Mouse (Mus musculus): ENCODE data around the gene Rad51. TPM values are rescaled to one million over a fixed set of nuclear protein-coding genes. Genes with fewer than 3 reads are reported as not detected.

The Rad51 gene
- total and polyA plus RNA-seq, 2 experiments from 2014 or later, result 8.1 to 10.9 TPM

- H3K27ac ChIP-seq (ENCODE audit: low read depth), result no peak overlapping the region
- no peak overlapping the region for H3K9ac ChIP-seq (replicated peaks; ENCODE audit: low read depth, low read length)
- ATAC-seq (ENCODE audit: insufficient read depth, low read depth) (no peak), DNase-seq (ENCODE audit: low spot score) (no peak)
- no peak overlapping the region for H3K4me2 ChIP-seq (ENCODE audit: low read depth, low read length)
- H3K27me3 ChIP-seq (ENCODE audit: control insufficient read depth, insufficient read depth, low read length), result peaks cover 9% of the 10 kb centered on the region; the same call in 1 of the 2 replicates
- H3K4me1 ChIP-seq (ENCODE audit: control insufficient read depth, insufficient read depth), result peaks cover 14% of the 10 kb centered on the region
- TF ChIP-seq CTCF (IDR thresholded peaks at IDR 0.05; ENCODE audit: low read depth) (no peak), EP300 (IDR thresholded peaks at IDR 0.05; ENCODE audit: low read depth) (no peak)
- H3K9me3 ChIP-seq (replicated peaks; ENCODE audit: control insufficient read depth, low read length), result no peaks in the 10 kb centered on the region
- no peak overlapping the region for H3K4me3 ChIP-seq (ENCODE audit: low read depth, low read length)
- 78% methylated on average over 4 of the region's 4 CpGs for WGBS
- no peaks in the 10 kb centered on the region for H3K36me3 ChIP-seq (replicated peaks; ENCODE audit: control insufficient read depth, insufficient read depth, low read length)
These were observed 51.4 kb downstream of the Rad51 start for GRCm38 (mm10) chr2:119163999-119164398.

GRCm38 (mm10) chr2:119165401-119165800 lies 52.8 kb downstream of the Rad51 start:
- ATAC-seq (ENCODE audit: insufficient read depth, low read depth) (no peak), DNase-seq (ENCODE audit: low spot score) (no peak)
- H3K9me3 ChIP-seq (replicated peaks; ENCODE audit: control insufficient read depth, low read length), result no peaks in the 10 kb centered on the region
- peaks cover 9% of the 10 kb centered on the region; the same call in 1 of the 2 replicates for H3K27me3 ChIP-seq (ENCODE audit: control insufficient read depth, insufficient read depth, low read length)
- H3K9ac ChIP-seq (replicated peaks; ENCODE audit: low read depth, low read length), result no peak overlapping the region
- H3K4me2 ChIP-seq (ENCODE audit: low read depth, low read length), result no peak overlapping the region
- H3K4me3 ChIP-seq (ENCODE audit: low read depth, low read length), result no peak overlapping the region
- H3K27ac ChIP-seq (ENCODE audit: low read depth), result no peak overlapping the region
- TF ChIP-seq EP300 (IDR thresholded peaks at IDR 0.05; ENCODE audit: low read depth), result no peak
- TF ChIP-seq CTCF (IDR thresholded peaks at IDR 0.05; ENCODE audit: low read depth), result no peak
- H3K4me1 ChIP-seq (ENCODE audit: control insufficient read depth, insufficient read depth), result peaks cover 14% of the 10 kb centered on the region
- no peaks in the 10 kb centered on the region for H3K36me3 ChIP-seq (replicated peaks; ENCODE audit: control insufficient read depth, insufficient read depth, low read length)

- H3K4me1 ChIP-seq (ENCODE audit: control insufficient read depth, insufficient read depth), result peaks cover 5% of the 10 kb centered on the region
- no peaks in the 10 kb centered on the region for H3K9me3 ChIP-seq (replicated peaks; ENCODE audit: control insufficient read depth, low read length)
- peak within 1 kb of the TSS; percentile 53 for H3K4me3 ChIP-seq (ENCODE audit: low read depth, low read length)
- peak; percentile 84 for ATAC-seq (ENCODE audit: insufficient read depth, low read depth)
- peak; percentile 38 for DNase-seq (ENCODE audit: low spot score)
- peak within 1 kb of the TSS; percentile 22; the same call in 1 of the 2 replicates for H3K9ac ChIP-seq (replicated peaks; ENCODE audit: low read depth, low read length)
- no peaks in the 10 kb centered on the region for H3K36me3 ChIP-seq (replicated peaks; ENCODE audit: control insufficient read depth, insufficient read depth, low read length)
- TF ChIP-seq EP300 (IDR thresholded peaks at IDR 0.05; ENCODE audit: low read depth) (no peak), CTCF (IDR thresholded peaks at IDR 0.05; ENCODE audit: low read depth) (peak; percentile 9)
- peak within 1 kb of the TSS; percentile 85 for H3K4me2 ChIP-seq (ENCODE audit: low read depth, low read length)
- under 1% methylated on average over 60 of the region's 60 CpGs for WGBS
- peaks cover 9% of the 10 kb centered on the region; the same call in 1 of the 2 replicates for H3K27me3 ChIP-seq (ENCODE audit: control insufficient read depth, insufficient read depth, low read length)
- H3K27ac ChIP-seq (ENCODE audit: low read depth), result no peak within 1 kb of the TSS
These were observed 54.6 kb downstream of the Rad51 start, which contains the start of gene Gchfr for GRCm38 (mm10) chr2:119166901-119167865. TSS of gene Gchfr (plus strand) at chr2:119167773.

- Histone ChIP-seq H3K36me3 (replicated peaks; ENCODE audit: control insufficient read depth, insufficient read depth, low read length) (no peaks in the 10 kb centered on the region), H3K9me3 (replicated peaks; ENCODE audit: control insufficient read depth, low read length) (no peaks in the 10 kb centered on the region), H3K27ac (ENCODE audit: low read depth) (no peak overlapping the region), H3K27me3 (ENCODE audit: control insufficient read depth, insufficient read depth, low read length) (peaks cover 9% of the 10 kb centered on the region; the same call in 1 of the 2 replicates), H3K4me2 (ENCODE audit: low read depth, low read length) (peak overlapping the region; percentile 85), H3K9ac (replicated peaks; ENCODE audit: low read depth, low read length) (peak overlapping the region; percentile 22; the same call in 1 of the 2 replicates), H3K4me3 (ENCODE audit: low read depth, low read length) (peak overlapping the region; percentile 53), H3K4me1 (ENCODE audit: control insufficient read depth, insufficient read depth) (peaks cover 7% of the 10 kb centered on the region)
- TF ChIP-seq CTCF (IDR thresholded peaks at IDR 0.05; ENCODE audit: low read depth) (no peak), EP300 (IDR thresholded peaks at IDR 0.05; ENCODE audit: low read depth) (no peak)
- ATAC-seq (ENCODE audit: insufficient read depth, low read depth), result no peak
- 6% methylated on average over 23 of the region's 26 CpGs for WGBS
- no peak for DNase-seq (ENCODE audit: low spot score)
These were observed 55.3 kb downstream of the Rad51 start for GRCm38 (mm10) chr2:119167866-119168256.

- Histone ChIP-seq H3K4me3 (ENCODE audit: low read depth, low read length) (no peak overlapping the region), H3K4me1 (ENCODE audit: control insufficient read depth, insufficient read depth) (peaks cover 15% of the 10 kb centered on the region), H3K27me3 (ENCODE audit: control insufficient read depth, insufficient read depth, low read length) (peaks cover 9% of the 10 kb centered on the region; the same call in 1 of the 2 replicates), H3K27ac (ENCODE audit: low read depth) (no peak overlapping the region), H3K9me3 (replicated peaks; ENCODE audit: control insufficient read depth, low read length) (no peaks in the 10 kb centered on the region), H3K36me3 (replicated peaks; ENCODE audit: control insufficient read depth, insufficient read depth, low read length) (no peaks in the 10 kb centered on the region), H3K9ac (replicated peaks; ENCODE audit: low read depth, low read length) (no peak overlapping the region), H3K4me2 (ENCODE audit: low read depth, low read length) (no peak overlapping the region)
- DNase-seq (ENCODE audit: low spot score), result no peak
- no peak for TF ChIP-seq CTCF (IDR thresholded peaks at IDR 0.05; ENCODE audit: low read depth)
- TF ChIP-seq EP300 (IDR thresholded peaks at IDR 0.05; ENCODE audit: low read depth), result no peak
- WGBS, result 87% methylated on average over 2 of the region's 2 CpGs
- ATAC-seq (ENCODE audit: insufficient read depth, low read depth), result no peak
These were observed 57.7 kb downstream of the Rad51 start for GRCm38 (mm10) chr2:119170282-119170681.
